Mouse (Mus musculus) CH12.LX (cell line): Measurements from ENCODE around the gene Hist1h2ab.

Experiments
- CTCF ChIP-seq, 2 experiments: IDR thresholded peaks in 1 of 2; conservative IDR thresholded peaks in 1 of 2; 2 replicates each; pipeline ENCODE4 v1.5.1; 2011 to 2012; ENCODE audit warnings: low read depth in 2 of 2, low read length in 2 of 2, improper control_type of control experiment in 1 of 2, inconsistent platforms in 1 of 2, mild to moderate bottlenecking in 1 of 2, moderate library complexity in 1 of 2
- E2F4 ChIP-seq: IDR thresholded peaks from 2 replicates; pipeline ENCODE4 v1.6.1; 2011; ENCODE audit warnings: low read depth, low read length, improper control_type of control experiment; ENCODE audit not compliant: insufficient replicate concordance
- TCF12 ChIP-seq: IDR thresholded peaks from 2 replicates; pipeline ENCODE4 v1.6.1; 2014; ENCODE audit warnings: low read depth, mild to moderate bottlenecking, inconsistent platforms, low read length, improper control_type of control experiment

DNA sequence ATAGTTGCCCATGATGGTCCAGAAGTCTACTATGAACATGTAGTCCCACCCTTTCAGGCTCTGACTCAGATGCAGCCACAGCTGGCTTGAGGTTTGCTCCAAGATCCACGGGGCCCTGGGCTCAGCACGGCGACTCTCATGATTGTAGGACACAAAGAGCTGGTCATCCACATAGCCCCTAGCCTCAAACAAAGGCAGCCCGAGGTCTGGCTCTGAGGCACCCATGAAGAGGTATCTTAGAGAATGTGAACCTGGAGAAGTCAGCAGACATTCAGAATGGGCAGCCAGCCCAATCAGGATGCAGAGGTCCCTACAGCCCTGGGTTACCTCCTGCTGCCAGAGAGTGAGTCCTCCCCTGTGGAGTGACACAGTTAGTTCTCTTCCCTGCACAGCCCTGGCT lies 42.9 kb upstream of the Hist1h2ab start:
- no peak for TF ChIP-seq E2F4
- no peak for TF ChIP-seq CTCF (conservative IDR thresholded peaks at IDR 0.05 in 1 of 2, IDR thresholded peaks at IDR 0.05 in 1 of 2; ENCODE audit: low read depth in 2 of 2, low read length in 2 of 2)
- no peak for TF ChIP-seq TCF12
